Mouse (Mus musculus) lung, embryonic 14.5 days (tissue): Measurements from ENCODE around the gene Ano8. TPM values are rescaled to one million over a fixed set of nuclear protein-coding genes. Genes with fewer than 3 reads are reported as not detected.
A peak's percentile ranks its signal among the peaks of the same experiment; 100 is the strongest.

Experiments used
- ATAC-seq: fragments of 200-750 bp; cut with Nextera tagmentation; 2 replicates; pipeline ENCODE4 v1.8.0; 2017; ENCODE audit warnings: mild to moderate bottlenecking, moderate TSS enrichment, moderate library complexity; ENCODE audit not compliant: insufficient read depth
- DNase-seq: peaks from one replicate; pipeline ENCODE4 v3.0.0-alpha.2; 2015
- H3K27ac ChIP-seq: fragments of 300-500 bp; sonication (generic); 2 replicates; pipeline ENCODE4 v1.5.1; 2014; ENCODE audit warnings: low read depth, mild to moderate bottlenecking, moderate library complexity
- H3K27me3 ChIP-seq: fragments of 300-500 bp; sonication (generic); 2 replicates; pipeline ENCODE4 v1.6.1; 2014; ENCODE audit warnings: low read length, control low read depth; ENCODE audit not compliant: insufficient read depth
- H3K36me3 ChIP-seq: fragments of 300-500 bp; sonication (generic); 2 replicates; pipeline ENCODE4 v1.6.1; 2014; ENCODE audit warnings: control low read depth; ENCODE audit not compliant: insufficient read depth
- H3K4me1 ChIP-seq: fragments of 300-500 bp; sonication (generic); 2 replicates; pipeline ENCODE4 v1.6.1; 2014; ENCODE audit warnings: antibody characterized with exemption, control low read depth; ENCODE audit not compliant: insufficient read depth
- H3K4me2 ChIP-seq: fragments of 300-500 bp; sonication (generic); 2 replicates; pipeline ENCODE4 v1.6.1; 2014; ENCODE audit warnings: mild to moderate bottlenecking
- H3K4me3 ChIP-seq: fragments of 300-500 bp; sonication (generic); 2 replicates; pipeline ENCODE4 v1.5.1; 2014; ENCODE audit warnings: low read depth, low read length
- H3K9ac ChIP-seq: fragments of 300-500 bp; sonication (generic); 2 replicates; pipeline ENCODE4 v1.6.1; 2014
- H3K9me3 ChIP-seq: fragments of 300-500 bp; sonication (generic); 2 replicates; pipeline ENCODE4 v1.6.1; 2016; ENCODE audit warnings: low read depth, low read length, control low read depth
- CTCF ChIP-seq: IDR thresholded peaks from 2 replicates; pipeline ENCODE4 v1.5.1; 2016; ENCODE audit warnings: antibody characterized with exemption, low read depth
- WGBS: fragments of 180-500 bp; shearing (Covaris S2); extraction: QIAGEN DNeasy Blood & Tissue Kit; methylation state at CpG from one replicate; pipeline ENCODE4 v1.1.7; 2014; 5-methylcytosine and 5-hydroxymethylcytosine counted together
- polyA plus RNA-seq: library from polyadenylated mRNA; unstranded; fragments of >200 nt; fragmentation: Nextera tagmentation; extraction: Ambion mirVana; gene quantifications from 2 replicates; pipeline ENCODE4 v1.2.1, GENCODE M21; 2014

Gene Ano8
- polyA plus RNA-seq, 1 experiment from 2014 or later, result 3.1 TPM

DNA sequence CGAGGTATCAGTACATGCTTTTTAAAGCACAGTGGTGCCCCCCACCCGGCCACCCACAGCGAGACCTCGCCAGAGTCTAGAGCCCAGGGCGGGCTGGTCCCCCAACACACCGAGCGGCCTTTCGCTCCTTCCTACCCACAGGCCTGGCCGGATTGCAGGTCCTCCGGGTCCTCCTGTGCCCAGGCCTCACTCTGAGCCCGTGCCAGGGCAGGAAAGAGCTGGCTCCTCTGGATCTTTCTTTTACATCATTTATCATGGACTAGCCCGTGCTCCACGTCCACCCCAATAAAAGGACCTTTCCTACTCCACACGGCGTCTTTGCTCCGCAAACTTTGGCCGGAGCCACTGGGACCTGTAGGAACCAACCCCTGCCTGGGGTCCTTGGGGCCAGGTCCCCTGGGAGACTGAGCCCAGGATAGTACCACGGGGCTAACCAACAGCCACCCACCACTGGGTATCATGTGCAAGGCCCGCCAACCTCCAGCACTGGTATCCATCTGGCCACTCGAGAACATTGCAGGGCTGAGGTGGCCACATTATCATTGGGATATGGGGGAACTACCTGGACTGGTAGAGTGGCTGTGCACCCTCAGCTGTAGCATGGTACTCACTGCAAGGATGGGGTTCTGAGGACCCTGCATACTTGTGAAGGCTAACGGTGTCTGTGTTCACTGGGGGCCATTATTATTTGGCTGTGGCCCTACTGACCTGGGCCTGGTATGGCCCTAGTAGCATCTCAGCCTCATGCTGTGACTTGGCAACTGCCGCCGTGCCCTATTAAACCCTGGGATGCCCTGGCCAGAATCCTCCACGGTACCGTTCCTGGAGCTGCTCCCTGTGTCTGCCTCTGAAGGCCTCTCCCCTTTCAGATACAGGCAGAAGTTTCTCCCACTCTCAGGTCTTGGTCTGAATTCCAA lies 10.7 kb downstream of the Ano8 start:
- H3K27ac ChIP-seq, result no peak overlapping the region; the same call in 1 of the 2 replicates

DNA sequence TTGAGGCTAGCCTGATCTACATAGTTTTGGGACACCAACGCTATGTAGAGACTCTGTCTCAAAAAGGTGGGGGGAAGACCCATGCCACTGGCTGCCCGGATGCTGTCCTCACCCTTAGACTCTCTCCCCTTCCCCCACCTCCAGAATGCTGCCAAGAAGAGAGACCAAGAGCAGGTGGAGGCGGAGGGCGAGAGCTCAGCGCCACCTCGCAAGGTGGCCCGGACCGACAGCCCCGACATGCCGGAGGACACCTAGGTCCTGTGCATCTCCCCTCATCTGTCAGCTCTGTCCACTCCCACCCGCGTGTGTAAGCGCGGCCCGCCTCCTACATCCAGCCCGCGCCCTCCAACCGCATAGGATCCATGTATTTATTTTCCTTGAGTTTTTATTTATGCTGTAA lies 11.4 kb downstream of the Ano8 start:
- TF ChIP-seq CTCF, result no peak
- H3K9ac ChIP-seq, result no peak overlapping the region
- no peaks in the 10 kb centered on the region for H3K27me3 ChIP-seq
- no peak overlapping the region for H3K4me2 ChIP-seq
- H3K27ac ChIP-seq, result no peak overlapping the region
- WGBS, result 91% methylated on average over 17 of the region's 18 CpGs
- peaks cover 47% of the 10 kb centered on the region for H3K36me3 ChIP-seq
- no peaks in the 10 kb centered on the region for H3K9me3 ChIP-seq
- H3K4me1 ChIP-seq, result peaks cover 6% of the 10 kb centered on the region; the same call in 1 of the 2 replicates
- H3K4me3 ChIP-seq, result no peak overlapping the region
- ATAC-seq (no peak), DNase-seq (no peak)

More for the DNA sequence above, 10.7 kb downstream of the Ano8 start:
- Histone ChIP-seq H3K4me1 (peaks cover 3% of the 10 kb centered on the region; the same call in 1 of the 2 replicates), H3K9ac (no peak overlapping the region; the same call in 1 of the 2 replicates), H3K9me3 (no peaks in the 10 kb centered on the region), H3K27me3 (no peaks in the 10 kb centered on the region), H3K36me3 (peaks cover 50% of the 10 kb centered on the region), H3K4me3 (no peak overlapping the region), H3K4me2 (peak overlapping the region; percentile 80; the same call in 1 of the 2 replicates)
- TF ChIP-seq CTCF, result no peak
- 87% methylated on average over 25 of the region's 25 CpGs for WGBS
- DNase-seq (no peak), ATAC-seq (no peak)

DNA sequence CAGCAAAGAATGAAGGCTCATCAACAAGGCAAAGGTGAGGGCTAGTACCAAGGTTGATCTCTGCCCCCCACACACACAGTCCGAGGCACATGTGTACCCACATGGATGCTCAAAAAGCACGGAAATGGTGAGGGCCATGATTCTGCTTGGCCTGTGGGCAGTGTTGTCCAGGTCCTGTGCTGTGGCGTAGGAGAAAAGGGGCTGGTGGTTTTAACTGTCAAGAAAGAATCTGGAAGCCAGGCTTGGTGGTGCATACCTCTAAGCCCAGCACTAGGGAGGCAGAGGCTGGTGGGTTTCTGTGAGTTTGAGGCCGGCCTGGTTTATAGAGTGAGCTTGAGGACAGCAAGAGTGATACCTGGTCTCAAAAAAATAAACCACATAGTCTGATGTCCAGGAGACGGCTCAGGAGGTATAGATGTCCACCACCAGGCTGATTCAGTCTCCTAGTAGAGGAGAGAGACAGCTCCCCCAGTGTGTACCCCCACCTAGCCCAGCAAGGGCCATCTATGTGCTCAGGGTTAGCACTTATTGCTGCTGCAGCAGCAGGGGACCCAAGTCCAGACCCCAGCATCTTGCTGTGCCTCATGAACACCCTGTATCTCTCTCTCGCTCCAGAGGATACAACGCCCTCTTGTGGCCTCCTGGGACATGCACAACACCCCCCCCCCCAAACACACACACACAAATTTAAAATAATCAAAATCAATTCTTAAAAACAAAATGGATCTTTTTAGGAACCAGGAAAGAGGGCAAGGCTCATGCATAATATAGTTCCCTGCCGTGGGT lies 13.0 kb downstream of the Ano8 start:
- 87% methylated on average over 8 of the region's 8 CpGs for WGBS
- peaks cover 44% of the 10 kb centered on the region for H3K36me3 ChIP-seq

DNA sequence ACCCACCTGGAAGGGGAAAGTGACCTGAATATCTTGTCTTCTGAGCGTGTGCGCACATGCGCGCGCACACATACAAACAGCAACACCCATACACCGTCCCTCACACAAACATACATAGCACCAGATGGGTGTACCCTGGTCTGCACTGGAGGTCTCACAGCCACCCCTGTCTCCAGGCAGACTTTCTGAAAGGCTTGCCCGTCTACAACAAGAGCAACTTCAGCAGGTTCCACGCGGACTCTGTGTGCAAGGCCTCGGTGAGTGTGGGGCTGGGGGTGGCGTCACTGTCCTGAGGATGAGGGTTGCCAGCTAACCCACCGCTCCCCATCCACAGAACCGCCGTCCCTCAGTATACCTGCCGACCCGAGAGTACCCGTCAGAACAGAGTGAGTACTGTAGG lies 13.9 kb downstream of the Ano8 start:
- no peaks in the 10 kb centered on the region for H3K9me3 ChIP-seq
- no peak overlapping the region for H3K27ac ChIP-seq
- DNase-seq, result no peak
- no peak for ATAC-seq
- H3K4me1 ChIP-seq, result peaks cover 6% of the 10 kb centered on the region; the same call in 1 of the 2 replicates
- no peak overlapping the region for H3K4me3 ChIP-seq
- WGBS, result 96% methylated on average over 17 of the region's 17 CpGs
- TF ChIP-seq CTCF, result no peak
- H3K4me2 ChIP-seq, result no peak overlapping the region
- H3K36me3 ChIP-seq, result peaks cover 44% of the 10 kb centered on the region
- no peak overlapping the region for H3K9ac ChIP-seq
- H3K27me3 ChIP-seq, result no peaks in the 10 kb centered on the region

More for the DNA sequence above, 13.0 kb downstream of the Ano8 start:
- peak; percentile 27; the same call in 1 of the 2 replicates for TF ChIP-seq CTCF
- no peak overlapping the region for H3K27ac ChIP-seq
- no peak overlapping the region for H3K9ac ChIP-seq
- H3K4me1 ChIP-seq, result peaks cover 6% of the 10 kb centered on the region; the same call in 1 of the 2 replicates
- H3K9me3 ChIP-seq, result no peaks in the 10 kb centered on the region
- no peaks in the 10 kb centered on the region for H3K27me3 ChIP-seq
- no peak overlapping the region for H3K4me2 ChIP-seq
- H3K4me3 ChIP-seq, result no peak overlapping the region
- DNase-seq (no peak), ATAC-seq (no peak)

DNA sequence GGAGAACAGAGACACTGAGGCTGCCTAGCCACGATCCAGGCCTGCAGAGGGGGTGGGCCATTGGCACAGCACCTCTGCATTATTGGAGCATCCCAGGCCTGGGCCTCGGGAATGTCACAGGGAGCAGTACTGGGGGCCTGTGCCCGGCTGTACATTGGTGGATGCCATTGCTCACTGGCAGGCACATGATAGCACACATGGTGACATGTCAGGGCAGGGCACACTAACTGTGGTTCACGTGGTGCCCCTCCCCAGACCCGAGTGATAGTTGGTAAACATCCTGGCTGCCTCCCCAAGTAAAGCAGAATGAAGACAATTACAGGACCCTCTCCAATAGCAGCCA lies 14.9 kb downstream of the Ano8 start:
- ATAC-seq (no peak), DNase-seq (no peak)
- Histone ChIP-seq H3K9ac (no peak overlapping the region), H3K9me3 (no peaks in the 10 kb centered on the region), H3K27ac (no peak overlapping the region), H3K4me1 (peaks cover 8% of the 10 kb centered on the region; the same call in 1 of the 2 replicates), H3K4me2 (peak overlapping the region; percentile 87; the same call in 1 of the 2 replicates), H3K36me3 (peaks cover 46% of the 10 kb centered on the region), H3K4me3 (no peak overlapping the region), H3K27me3 (no peaks in the 10 kb centered on the region)
- 70% methylated on average over 5 of the region's 5 CpGs for WGBS
- no peak for TF ChIP-seq CTCF

DNA sequence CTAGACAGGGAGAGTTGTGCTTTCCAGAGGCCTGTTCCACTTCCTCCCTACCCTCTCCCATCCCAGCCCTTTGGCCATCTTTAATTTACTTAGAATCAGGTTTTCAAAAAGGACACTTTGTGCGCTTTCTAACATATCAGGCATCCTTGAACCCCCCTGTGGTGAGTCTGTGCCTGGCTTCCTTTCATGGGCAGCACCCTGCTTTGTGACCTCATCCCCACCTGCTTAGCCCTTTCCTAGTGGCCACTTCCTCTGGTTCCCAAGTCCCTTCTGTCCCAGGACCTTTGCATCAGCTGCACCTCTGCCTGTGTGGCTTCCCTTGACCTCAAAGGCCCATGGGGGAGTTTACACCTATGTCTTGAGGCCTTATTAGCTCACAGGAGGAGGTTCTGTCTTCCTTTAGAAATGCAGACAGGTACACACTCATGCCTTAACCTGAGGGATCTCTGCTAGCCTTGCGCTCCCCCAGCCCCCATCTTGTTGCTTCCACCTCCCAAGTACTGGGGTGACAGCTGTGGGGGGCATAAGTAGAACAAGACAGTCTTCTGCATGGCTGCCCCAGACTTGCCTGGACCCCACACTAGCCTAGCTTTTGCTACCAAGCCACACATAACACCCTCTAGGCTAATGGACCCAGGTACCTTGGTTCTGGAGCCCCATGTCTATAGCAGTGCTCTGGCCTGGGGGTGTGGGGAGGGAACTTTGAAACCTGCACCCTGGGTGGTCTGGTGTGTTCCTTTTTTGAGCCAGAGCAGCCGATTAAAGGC lies 15.4 kb downstream of the Ano8 start:
- no peaks in the 10 kb centered on the region for H3K9me3 ChIP-seq
- H3K36me3 ChIP-seq, result peaks cover 44% of the 10 kb centered on the region
- no peak overlapping the region for H3K27ac ChIP-seq
- peak overlapping the region; percentile 73; the same call in 1 of the 2 replicates for H3K9ac ChIP-seq
- DNase-seq (no peak), ATAC-seq (no peak)
- no peak for TF ChIP-seq CTCF
- H3K27me3 ChIP-seq, result no peaks in the 10 kb centered on the region
- H3K4me2 ChIP-seq, result peak overlapping the region; percentile 87
- H3K4me3 ChIP-seq, result peak overlapping the region; percentile 83
- WGBS, result 82% methylated on average over 3 of the region's 3 CpGs
- peaks cover 10% of the 10 kb centered on the region; the same call in 1 of the 2 replicates for H3K4me1 ChIP-seq
